Mouse (Mus musculus): ENCODE measurements around the gene Add2. TPM values are rescaled to one million over a fixed set of nuclear protein-coding genes. Genes with fewer than 3 reads are reported as not detected.

The Add2 gene
- polyA plus RNA-seq, 1 experiment = 0.14 TPM

DNA sequence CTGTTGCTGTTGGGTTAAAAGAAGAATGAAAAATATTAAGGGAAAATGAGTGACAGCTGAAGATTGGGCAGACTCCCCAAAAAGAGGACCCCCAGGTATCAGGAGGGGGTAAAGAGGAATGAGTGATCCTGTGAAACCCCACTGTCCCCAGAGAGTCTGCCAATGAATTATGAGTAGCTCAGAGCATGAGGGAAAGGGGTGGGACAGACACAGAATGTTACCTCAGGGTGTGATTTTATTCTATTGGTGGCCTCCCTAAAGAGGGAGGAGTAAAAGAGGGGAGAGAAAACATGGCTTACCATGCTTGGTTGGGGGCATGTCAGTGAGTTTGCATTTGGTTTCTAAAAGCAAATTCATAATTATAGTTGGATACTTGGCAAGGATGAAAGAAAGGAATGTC is 50.8 kb downstream of the Add2 start:
- no peak for DNase-seq (ENCODE audit: low read depth)

DNA sequence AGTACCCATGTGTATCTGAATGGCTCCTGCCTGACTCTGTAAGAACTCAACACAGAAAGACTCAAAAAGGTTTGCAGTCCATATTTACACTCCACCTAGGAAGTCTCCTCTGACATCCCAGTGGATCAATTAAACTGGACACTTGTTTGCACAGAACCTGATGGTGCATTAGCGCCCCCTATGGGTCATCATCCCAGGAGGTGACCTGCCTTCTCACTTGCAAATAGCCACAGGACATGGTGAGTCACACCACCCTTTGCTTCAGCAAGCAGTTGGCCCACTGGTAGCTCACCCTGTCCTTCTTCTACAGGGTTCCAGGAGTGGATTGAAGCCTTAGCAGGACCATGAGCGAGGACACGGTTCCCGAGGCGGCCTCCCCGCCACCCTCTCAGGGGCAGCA is 57.0 kb downstream of the Add2 start:
- DNase-seq (ENCODE audit: low read depth) = no peak

DNA sequence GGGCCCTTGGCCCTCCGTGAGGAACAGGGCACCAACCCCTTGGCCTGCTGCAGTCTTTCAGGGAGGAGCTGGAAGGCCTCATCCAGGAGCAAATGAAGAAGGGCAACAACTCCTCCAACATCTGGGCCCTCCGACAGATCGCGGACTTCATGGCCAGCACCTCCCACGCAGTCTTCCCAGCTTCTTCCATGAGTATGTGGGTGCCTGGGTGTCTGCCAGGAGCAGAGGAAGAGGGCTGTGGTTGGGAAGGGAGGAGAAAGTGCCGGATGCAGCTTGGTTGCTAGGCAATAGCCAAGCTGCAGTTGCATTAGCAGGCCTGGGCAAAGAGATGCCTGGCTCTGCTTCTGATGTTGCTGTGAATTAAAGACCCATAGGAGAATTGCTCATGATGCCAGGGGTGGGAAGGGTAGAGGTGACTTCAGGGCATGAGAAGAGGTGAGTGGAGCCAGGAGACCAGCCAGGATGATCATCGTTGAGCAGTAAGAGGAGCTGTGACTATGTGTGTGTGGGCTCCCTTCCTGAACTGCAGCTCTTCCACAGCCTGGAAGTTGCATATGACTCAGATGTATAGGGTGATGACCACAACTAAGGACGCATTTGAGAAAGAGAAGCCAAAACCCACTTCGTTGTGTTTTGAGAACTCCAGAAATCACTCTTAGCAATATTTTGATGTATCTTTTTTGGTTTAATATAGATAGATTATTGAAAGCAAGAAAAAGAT is 58.5 kb downstream of the Add2 start:
- no peak for DNase-seq (ENCODE audit: low read depth)

DNA sequence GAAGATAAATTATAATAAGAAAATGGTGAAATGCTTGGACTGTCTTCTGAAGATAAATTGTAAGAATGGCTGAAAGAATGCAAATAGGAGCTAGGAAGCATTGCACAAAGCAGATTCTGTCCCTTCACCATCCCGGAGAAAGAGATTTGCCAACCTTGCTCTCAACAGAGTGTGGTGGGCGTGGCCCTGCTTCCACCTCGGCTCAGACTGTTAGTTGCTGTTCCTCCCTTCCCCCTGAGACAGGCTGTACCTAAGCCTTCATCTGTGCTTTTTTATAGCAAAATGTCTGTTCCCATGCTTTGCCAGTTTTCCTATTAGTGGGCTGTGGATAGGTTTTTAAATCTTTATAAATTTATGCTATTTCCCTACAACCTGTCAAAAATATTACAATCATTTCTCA is 59.3 kb downstream of the Add2 start:
- DNase-seq (ENCODE audit: low read depth) = no peak

DNA sequence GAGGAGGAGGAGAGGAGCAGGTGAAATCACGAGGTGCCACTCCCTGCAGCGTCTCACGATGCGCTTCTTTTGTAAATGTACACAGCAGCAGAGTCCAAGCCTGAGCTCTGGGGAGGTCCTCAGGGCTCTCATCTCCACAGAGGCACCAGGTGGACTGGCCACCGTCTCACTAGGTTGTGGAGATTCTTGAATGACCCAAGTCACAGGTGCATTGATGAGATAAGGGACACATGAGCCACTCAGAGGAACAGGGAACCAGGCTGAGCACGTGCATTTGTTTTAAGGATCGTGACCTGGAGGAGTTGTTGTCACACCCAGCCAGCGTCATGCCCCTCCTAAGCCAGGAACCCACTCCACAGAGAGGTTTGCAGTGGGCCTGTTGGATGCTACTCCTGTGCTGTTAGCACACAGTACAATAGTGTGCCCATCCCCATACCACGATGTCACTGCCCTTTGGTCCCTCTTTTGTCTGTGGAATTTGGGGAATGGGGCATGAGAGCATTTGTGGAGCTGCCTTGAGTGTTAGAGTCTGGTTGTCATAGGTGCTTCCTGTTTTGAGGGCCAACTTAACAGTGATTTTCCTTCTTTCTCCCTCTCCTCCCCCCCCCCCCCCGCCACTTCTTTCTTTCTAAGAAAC is 65.8 kb downstream of the Add2 start:
- no peak for DNase-seq (ENCODE audit: low read depth)

DNA sequence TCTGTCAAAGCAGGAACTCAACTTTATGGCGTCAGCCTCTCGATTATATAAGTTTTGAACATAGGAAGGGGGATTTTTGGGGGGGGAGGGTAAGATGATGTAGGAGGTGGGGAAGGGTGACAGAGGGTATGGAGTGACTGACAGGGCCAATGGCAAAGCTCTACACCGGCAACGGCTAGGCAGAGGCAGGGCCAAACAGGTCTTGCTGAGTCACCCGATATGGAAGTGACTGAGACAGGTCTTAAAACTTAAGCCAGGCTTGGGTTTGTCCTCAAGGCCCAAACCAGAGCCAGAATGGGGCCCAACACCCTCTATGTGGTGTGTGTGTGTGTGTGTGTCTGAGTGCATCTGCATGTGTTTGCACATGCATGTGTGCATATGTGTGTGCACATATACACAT is 67.0 kb downstream of the Add2 start:
- no peak for DNase-seq (ENCODE audit: low read depth)

DNA sequence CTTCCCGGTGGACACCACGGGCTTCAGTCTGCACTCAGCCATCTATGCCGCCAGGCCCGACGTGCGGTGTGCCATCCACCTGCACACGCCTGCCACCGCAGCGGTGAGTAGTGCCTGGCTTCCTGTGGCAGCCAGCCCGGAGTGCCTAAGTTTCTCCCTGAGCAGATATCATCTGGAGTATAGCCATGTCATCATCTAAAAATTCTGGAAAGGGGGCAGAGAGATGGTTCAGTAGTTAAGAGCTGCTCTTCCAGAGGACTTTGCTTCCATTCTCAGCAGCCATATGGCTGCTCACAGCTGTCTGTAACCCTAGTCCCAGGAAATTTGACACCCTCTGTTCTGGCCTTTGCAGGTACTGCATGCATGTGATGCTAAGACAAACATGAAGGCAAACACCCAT is 68.3 kb downstream of the Add2 start:
- no peak for DNase-seq (ENCODE audit: low read depth)

DNA sequence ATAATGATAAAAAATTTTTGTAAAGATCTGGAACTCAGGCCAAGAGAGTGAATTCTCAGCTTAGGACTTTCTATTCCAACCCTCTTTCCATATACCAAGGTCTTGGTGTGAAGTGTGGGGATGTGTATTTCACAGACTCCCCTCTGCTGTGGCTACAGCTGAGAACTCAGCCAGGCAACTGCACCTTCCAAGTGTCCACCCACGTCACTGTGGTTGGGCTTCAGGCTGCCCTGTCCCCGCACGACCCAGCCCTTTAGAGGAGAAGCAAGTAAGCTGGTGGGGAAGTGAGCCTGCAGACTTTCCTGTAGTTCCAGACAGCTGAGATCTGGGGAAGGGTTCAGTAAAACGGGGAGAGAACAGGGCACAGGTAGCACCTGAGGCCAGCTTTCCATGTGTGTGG is 68.7 kb downstream of the Add2 start:
- DNase-seq (ENCODE audit: low read depth) = no peak

DNA sequence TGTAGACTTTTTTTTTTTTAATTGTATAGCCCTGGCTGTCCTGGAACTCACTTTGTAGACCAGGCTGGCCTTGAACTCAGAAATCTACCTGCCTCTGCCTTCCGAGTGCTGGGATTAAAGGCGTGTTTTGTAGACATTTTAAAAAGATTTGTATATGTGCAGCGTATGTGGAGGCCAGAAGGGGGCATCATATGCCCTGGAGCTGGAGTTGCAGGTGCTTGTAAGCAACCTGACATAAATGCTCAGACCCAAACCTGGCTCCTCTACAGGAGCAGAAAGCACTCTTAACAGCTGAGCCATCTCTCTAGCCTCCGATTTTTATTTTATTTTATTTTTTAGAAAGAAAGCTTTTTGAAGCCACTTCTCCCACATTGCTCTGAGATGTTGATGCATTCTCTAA is 70.5 kb downstream of the Add2 start:
- DNase-seq (ENCODE audit: low read depth) = no peak

DNA sequence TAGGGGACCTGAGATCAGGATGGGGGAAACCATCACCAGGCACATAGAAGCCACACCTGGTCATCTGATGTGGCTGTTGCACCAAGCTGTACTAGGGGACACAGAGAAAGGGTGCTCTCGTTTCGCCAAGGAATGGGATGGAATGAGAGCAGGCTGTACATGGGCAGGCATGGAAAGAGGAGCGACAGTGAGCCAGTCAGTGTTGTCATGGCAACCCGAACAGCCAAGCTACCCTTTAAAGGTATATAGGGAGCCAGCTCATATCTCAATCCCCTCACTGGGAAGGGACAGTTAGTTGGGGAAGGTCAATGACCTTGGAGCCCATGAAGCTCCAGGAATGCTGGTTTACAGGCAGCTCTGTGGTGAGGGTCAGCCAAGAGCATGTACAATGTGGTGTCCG is 73.0 kb downstream of the Add2 start:
- DNase-seq (ENCODE audit: low read depth) = no peak

DNA sequence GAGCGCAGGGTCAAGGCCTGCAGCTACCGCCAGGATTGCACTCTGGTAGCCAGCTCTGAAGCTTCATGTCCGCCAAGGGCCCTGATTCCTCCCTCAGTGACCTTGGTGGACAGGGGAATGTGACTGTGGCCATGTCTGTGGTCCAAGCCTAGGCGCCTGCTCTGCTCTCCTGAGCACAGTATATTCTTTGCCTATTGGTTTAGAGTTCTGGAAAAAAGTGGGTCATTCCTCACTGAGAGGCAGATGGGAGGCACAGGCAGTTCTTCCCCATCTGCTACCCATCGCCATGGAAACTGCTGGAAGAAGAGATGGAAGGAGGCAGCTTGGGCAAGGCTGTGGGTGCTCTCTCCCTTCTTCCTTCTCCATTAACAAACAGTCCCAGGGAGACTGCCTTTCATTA is 74.4 kb downstream of the Add2 start:
- DNase-seq (ENCODE audit: low read depth) = no peak

DNA sequence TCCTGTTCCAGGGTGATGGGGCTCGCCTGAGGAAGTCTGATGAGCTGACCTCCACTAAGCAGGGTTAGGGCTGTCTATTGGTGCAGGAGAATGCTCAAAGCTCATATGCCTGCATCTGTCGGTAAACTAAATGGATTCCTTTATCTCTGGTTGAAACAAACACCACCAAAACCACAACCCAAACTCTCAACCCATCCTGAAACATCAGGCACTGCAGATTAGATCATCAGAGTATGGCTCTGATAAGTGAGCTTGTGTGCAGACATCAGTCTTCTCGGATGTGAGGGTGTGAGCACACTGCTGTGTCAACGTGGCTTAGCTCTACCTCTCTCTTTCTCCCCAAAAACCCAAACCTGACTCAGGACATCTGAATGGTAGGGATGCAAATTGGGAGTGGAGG is 75.1 kb downstream of the Add2 start:
- no peak for DNase-seq (ENCODE audit: low read depth)

DNA sequence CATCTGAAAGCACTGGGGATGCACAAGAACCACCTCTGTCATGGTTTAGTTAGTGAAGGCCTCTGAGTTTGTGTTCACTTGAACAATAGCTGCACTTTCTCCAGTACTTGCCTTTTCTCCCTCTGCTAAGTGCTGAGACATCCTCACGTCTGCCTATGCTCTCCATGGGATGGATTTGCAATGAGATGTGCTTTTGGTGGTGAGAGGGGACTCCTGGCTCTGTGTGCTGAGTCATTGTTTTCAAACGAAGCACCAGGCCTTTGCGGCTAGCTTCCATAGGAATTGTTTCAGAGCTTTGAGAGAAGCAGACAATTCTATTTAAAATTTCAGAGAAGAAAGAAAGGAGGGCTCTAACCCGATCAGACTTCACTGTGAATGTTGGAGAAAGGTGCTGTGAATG is 76.2 kb downstream of the Add2 start:
- DNase-seq (ENCODE audit: low read depth) = no peak

DNA sequence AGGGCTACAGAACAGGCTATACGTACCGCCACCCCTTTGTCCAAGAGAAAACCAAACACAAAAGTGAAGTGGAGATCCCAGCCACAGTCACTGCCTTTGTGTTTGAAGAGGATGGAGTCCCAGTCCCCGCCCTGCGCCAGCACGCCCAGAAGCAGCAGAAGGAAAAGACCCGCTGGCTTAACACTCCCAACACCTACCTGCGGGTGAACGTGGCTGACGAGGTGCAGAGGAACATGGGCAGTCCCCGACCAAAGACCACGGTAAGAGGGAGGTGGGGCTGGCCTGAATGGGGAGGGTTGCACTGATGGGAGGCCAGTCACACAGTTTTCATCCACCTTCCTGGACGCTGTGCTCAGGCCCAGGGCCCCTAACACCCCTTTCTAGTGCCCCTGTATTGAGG is 77.6 kb downstream of the Add2 start:
- DNase-seq (ENCODE audit: low read depth) = no peak

DNA sequence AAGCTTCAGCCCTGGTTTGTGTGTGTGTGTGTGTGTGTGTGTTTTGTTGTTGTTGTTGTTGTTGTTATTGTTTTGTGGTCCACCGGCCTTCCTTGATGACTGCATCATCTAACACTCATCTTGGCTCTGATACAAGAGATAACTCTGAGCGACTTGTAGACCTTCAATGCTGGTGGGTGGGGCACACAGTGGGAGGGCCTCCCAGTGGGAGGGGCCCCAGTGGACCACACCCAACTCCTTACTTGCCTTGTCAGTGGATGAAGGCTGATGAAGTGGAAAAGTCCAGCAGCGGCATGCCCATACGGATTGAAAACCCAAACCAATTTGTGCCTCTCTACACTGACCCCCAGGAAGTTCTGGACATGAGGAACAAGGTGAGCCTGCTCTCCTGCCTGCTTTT is 78.6 kb downstream of the Add2 start:
- no peak for DNase-seq (ENCODE audit: low read depth)

DNA sequence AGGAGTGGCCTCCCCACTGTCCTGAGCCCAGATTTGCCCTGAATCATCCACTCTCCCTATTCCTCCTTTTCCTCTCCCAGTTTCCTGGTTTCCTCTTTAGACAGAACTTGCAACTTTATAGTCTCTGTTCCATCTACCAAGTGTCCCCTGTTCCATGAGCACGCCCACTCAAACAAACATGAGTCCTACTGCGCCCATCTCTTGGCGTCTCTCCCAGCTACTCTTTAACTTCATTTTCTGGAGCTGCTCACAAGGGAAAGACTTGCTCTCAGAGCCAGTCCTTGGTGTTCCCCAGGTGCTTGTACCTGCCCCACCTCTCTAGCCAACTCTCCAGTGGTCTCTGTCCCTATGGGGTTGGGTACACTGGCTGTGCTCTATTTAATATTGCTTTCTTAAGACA is 87.4 kb downstream of the Add2 start:
- DNase-seq (ENCODE audit: low read depth) = no peak

DNA sequence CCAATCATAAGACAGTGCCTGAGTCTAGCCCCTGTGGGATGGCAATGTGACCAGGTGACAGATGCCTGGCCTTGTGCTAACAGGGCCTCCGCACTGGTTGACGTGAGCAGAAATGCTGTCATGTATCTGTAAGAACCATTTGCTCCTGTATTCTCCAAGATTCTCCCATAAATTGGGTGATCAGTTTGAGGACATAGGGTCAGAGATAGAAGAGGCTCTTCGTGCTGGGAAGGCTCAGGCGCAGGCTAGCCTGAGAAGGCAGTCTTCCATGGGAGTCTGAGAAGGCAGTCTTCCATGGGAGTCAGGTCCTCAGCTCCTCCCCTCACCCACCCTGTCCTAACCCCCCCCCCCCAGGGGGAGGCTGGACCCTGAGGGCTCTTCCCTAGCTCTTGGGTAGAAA is 94.6 kb downstream of the Add2 start:
- no peak for DNase-seq (ENCODE audit: low read depth)

DNA sequence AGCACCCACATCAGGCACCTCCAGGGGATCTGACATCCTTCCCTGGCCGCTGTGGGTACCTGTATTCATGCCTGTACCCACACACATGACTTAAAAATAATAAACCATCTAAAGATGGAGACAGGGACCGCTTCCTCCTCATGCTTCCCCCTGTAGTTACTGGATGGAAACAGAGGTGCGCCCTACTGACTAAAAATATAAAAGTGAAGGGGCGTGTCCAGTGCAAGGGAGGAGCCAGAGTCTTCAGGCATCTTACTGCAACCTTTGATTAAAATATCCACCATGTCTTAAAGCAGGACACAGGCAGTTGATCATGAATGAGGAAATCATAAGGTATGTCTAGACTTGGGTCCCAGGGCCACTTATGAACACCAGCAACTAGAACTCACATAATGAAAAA is 97.3 kb downstream of the Add2 start:
- DNase-seq (ENCODE audit: low read depth) = no peak

DNA sequence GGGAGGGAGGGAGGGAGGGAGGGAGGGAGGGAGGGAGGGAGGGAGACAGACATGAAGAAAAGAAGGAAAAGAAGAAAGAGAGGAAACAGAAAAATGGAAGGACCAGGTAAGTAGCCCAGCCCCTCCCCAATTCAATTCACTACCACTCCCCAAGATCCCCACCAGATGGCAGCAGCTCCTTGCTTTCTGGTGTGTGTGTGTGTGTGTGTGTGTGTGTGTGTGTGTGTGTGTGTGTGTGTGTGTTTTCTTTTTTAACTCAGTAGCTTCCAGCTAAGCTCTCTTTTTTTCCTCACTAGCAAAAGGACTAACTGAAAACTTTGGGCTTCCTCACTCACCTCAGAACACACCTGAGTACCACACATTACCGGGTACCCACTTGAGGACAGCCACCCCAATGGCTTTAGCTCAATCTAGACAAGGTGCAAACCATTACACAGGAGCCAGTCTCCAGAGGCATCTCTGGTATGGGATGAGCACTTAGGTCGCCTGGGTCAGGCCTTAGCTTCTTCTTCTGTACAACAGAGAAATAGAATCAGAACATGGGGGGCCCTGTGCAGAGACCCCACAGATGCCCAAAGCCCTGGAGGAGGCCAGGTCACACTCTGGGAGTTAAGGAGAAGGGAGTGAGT is 98.6 kb downstream of the Add2 start:
- no peak for DNase-seq (ENCODE audit: low read depth)

DNA sequence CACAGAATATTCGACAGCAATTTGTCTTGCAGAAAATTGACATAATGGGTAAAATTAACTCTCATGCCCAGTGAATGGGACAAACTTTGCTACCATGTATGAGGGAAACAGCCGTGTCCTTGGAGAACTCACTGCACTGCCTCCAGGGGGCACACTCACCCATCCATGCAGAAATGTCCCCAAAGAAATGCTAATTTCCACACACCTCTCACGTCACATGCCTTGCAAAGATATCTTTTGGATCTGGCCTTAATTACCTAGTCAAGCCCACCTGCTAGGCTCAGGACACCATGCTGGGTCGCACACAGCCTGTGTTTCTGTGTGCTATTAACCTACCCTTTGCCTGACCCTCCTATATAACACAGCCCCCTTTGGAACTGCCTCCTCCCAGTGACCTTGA is 100.0 kb downstream of the Add2 start:
- DNase-seq (ENCODE audit: low read depth) = no peak

DNA sequence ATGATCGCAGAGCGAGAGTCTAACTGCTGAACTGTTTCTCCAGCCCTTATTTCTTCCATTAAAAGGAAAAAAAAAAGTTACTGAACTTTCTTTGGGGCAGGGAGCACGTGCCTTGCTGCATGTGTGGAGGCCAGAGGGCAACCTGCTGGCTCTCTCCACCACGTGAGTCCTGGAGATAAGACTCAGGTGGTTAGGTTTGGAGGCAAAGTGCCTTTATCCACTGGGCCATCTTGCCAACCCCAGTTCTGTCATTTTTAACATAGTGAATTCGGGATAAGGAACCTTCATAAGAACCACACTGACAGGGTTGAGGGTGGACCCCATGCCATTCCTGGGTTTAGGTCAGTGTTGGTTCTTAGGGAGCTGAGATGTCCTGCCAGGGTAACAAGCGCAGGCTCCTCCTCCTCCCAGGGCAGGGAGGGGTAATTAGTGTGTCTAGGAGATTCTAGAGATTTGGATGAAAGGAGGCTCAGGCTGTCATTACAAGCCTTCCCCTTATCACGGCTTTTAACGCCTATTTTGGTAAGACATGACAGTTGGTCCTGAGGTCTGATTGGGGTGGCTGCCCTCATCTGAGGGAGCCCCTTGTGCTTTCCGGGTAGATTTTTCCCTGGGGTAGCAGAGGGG is 101.5 kb downstream of the Add2 start:
- no peak for DNase-seq (ENCODE audit: low read depth)

DNA sequence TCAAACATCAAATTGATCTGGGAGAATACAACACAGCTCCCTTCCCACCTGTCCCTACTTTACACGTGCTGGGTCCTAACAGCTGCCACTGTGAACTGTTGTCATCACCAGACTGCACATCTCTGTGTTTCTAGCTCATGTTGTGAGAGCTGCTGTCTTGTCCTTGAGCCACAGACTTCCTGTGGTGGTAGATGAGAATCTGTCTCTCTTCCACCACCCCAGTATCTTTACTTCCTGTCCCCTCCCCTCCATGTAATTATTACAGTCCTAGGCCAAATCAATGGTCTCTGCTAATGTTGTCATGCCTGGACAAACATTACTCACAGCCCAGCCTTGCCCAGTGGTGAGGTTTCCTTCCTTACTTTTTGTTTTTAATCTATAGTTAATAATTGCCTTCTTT is 105.4 kb downstream of the Add2 start:
- no peak for DNase-seq (ENCODE audit: low read depth)

DNA sequence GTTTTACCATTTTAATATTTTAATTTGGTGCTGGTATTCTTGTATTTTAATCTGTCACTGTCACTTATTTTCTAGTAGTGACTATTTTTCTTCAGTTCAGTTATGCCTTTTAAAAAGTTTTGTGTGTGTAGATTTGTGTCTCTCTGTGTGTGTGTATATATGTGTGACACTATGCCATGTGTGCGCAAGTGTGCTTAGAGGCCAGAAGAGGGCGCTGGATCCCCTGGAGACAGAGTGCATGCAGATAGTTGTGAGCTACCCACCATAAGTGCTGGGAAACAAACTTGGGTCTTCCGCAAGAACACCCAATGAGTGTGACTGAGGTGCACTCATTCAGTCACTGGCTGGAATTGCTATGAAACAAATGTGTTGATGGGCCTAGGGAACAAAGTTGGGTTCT is 107.7 kb downstream of the Add2 start:
- no peak for DNase-seq (ENCODE audit: low read depth)
